Mouse (Mus musculus) heart, embryonic 11.5 days (tissue): Measurements from ENCODE around the gene Kank3. TPM values are rescaled to one million over a fixed set of nuclear protein-coding genes. Genes with fewer than 3 reads are reported as not detected.
A peak's percentile ranks its signal among the peaks of the same experiment; 100 is the strongest.

Experiments
- ATAC-seq: fragments of 200-750 bp; cut with Nextera tagmentation; replicated peaks from 2 replicates; pipeline ENCODE4 v1.8.0; 2017; ENCODE audit warnings: moderate library complexity; ENCODE audit not compliant: insufficient number of reproducible peaks, low FRiP score, low TSS enrichment
- H3K27ac ChIP-seq: fragments of 300-500 bp; sonication (generic); 2 replicates; pipeline ENCODE4 v1.5.1; 2014; ENCODE audit warnings: mild to moderate bottlenecking, low read depth, low read length
- H3K27me3 ChIP-seq: fragments of 300-500 bp; sonication (generic); 2 replicates; pipeline ENCODE4 v1.6.1; 2014; ENCODE audit warnings: mild to moderate bottlenecking, low read length, mixed read lengths; ENCODE audit not compliant: control insufficient read depth, insufficient read depth
- H3K36me3 ChIP-seq: fragments of 300-500 bp; sonication (generic); 2 replicates; pipeline ENCODE4 v1.6.1; 2014; ENCODE audit warnings: mild to moderate bottlenecking, low read length, moderate library complexity, mixed read lengths; ENCODE audit not compliant: control insufficient read depth, insufficient read depth
- H3K4me1 ChIP-seq: fragments of 300-500 bp; sonication (generic); 2 replicates; pipeline ENCODE4 v1.6.1; 2014; ENCODE audit warnings: low read length; ENCODE audit not compliant: control insufficient read depth, insufficient read depth
- H3K4me2 ChIP-seq: fragments of 300-500 bp; sonication (generic); 2 replicates; pipeline ENCODE4 v1.6.1; 2014; ENCODE audit warnings: mild to moderate bottlenecking, moderate library complexity
- H3K4me3 ChIP-seq: fragments of 300-500 bp; sonication (generic); 2 replicates; pipeline ENCODE4 v1.5.1; 2014; ENCODE audit warnings: low read depth, low read length
- H3K9ac ChIP-seq: fragments of 300-500 bp; sonication (generic); 2 replicates; pipeline ENCODE4 v1.6.1; 2014; ENCODE audit warnings: mild to moderate bottlenecking, low read depth, low read length, moderate library complexity
- H3K9me3 ChIP-seq: fragments of 300-500 bp; sonication (generic); replicated peaks from 2 replicates; pipeline ENCODE4 v1.6.1; 2016; ENCODE audit warnings: low read length; ENCODE audit not compliant: control insufficient read depth
- WGBS: fragments of 180-500 bp; shearing (Covaris S2); extraction: QIAGEN DNeasy Blood & Tissue Kit; methylation state at CpG from one replicate; pipeline ENCODE4 v1.1.7; 2014; ENCODE audit not compliant: insufficient replicate concordance; 5-methylcytosine and 5-hydroxymethylcytosine counted together
- polyA plus RNA-seq: library from polyadenylated mRNA; unstranded; fragments of >200 nt; fragmentation: Nextera tagmentation; extraction: Ambion mirVana; gene quantifications from 2 replicates; pipeline ENCODE4 v1.2.1, GENCODE M21; 2014

Kank3 gene
- polyA plus RNA-seq, 1 experiment from 2014 or later = 43.2 TPM

DNA sequence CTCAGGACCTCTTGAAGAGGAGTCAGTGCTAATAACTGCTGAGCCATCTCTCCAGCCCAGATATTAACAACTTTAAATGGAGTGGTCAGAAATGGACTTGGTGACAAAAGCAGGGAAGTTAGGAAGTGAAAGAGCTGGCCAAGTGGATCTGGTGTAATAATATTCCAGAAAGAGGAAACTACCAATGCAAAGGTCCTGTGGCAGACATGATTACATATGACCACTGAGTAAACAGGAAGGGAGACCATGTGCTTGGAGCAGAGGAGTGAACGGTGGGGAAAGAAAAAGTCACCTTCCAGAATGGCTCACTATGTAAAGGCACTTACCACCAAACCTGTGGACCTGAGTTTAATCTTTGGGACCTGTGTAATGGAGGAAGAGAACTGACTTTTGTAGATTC, 11.0 kb upstream of the Kank3 start:
- no peaks in the 10 kb centered on the region for H3K9me3 ChIP-seq
- ATAC-seq = no peak
- H3K4me2 ChIP-seq = no peak overlapping the region
- H3K36me3 ChIP-seq = no peaks in the 10 kb centered on the region
- peaks cover 10% of the 10 kb centered on the region for H3K27me3 ChIP-seq
- H3K4me1 ChIP-seq = no peaks in the 10 kb centered on the region
- H3K27ac ChIP-seq = no peak overlapping the region
- WGBS = 58% methylated on average over 1 of the region's 1 CpGs
- no peak overlapping the region for H3K4me3 ChIP-seq
- H3K9ac ChIP-seq = no peak overlapping the region

DNA sequence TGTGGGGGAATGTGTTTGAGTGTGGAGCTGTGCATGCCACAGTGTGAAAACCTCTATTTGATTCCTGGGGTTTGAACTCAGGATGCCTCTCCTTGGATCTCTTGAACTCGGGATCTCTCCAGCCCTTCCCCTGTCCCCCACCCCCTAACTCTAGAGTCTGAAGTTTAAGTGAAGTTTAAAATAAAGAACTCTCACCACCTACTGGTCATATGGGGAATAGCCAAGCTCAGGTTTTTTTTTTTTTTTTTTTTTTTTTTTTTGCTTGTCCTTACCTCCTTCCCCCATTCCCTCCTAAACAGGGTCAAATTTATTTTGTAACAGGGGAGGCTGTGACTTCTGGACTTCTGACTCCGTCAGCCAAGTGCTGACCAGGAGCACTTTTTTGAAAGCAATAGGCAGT, 8.1 kb upstream of the Kank3 start:
- ATAC-seq = no peak
- H3K4me3 ChIP-seq = no peak overlapping the region
- peaks cover 12% of the 10 kb centered on the region for H3K27me3 ChIP-seq
- H3K36me3 ChIP-seq = no peaks in the 10 kb centered on the region
- WGBS = 3% methylated on average over 2 of the region's 2 CpGs
- no peaks in the 10 kb centered on the region for H3K9me3 ChIP-seq
- H3K4me2 ChIP-seq = no peak overlapping the region
- H3K4me1 ChIP-seq = 0 out of 2 replicates have a peak, but pooled peaks cover 3% of the 10 kb centered on the region
- no peak overlapping the region for H3K27ac ChIP-seq
- H3K9ac ChIP-seq = no peak overlapping the region

DNA sequence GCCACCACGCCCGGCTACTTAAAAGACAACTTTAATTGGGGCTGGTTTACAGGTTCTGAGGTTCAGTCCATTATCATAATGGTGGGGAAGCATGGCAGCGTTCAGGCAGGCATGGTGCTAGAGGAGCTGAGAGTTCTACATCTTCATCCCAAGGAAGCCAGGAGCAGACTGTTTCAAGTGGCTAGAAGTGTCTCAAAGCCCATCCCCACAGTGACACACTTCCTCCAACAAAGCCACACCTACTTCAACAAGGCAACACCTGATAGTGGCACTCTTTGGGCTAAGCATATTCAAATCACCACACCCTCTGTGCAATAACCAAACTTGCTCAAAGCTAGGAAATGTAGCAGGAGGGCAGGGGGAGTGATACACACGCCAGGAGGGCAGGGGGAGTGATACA, 6.1 kb upstream of the Kank3 start:
- Histone ChIP-seq H3K9me3 (no peaks in the 10 kb centered on the region), H3K9ac (no peak overlapping the region), H3K27ac (no peak overlapping the region), H3K4me1 (0 out of 2 replicates have a peak, but pooled peaks cover 3% of the 10 kb centered on the region), H3K36me3 (no peaks in the 10 kb centered on the region), H3K27me3 (peaks cover 14% of the 10 kb centered on the region), H3K4me2 (no peak overlapping the region), H3K4me3 (no peak overlapping the region)
- 54% methylated on average over 4 of the region's 4 CpGs for WGBS
- no peak for ATAC-seq

DNA sequence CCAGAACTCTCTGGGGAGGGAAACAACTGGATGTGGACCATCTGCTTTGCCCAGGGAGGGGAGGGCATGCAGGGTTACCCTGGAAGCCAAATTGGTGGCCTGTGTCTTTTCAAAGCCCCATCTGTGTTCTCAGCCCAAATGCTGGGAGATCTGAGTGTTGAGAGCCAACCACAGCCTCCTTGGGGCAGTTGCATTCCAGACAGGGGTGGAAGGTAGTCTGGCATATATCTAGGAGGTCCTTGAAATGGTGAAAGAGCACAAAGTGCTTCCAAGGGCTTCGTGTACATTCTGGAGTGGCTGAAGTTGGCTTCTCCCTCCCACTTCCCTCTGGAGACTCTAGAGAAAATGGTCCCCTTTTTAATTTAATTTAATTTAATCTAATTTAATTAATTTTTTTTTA, 5.6 kb upstream of the Kank3 start:
- no peak overlapping the region for H3K9ac ChIP-seq

DNA sequence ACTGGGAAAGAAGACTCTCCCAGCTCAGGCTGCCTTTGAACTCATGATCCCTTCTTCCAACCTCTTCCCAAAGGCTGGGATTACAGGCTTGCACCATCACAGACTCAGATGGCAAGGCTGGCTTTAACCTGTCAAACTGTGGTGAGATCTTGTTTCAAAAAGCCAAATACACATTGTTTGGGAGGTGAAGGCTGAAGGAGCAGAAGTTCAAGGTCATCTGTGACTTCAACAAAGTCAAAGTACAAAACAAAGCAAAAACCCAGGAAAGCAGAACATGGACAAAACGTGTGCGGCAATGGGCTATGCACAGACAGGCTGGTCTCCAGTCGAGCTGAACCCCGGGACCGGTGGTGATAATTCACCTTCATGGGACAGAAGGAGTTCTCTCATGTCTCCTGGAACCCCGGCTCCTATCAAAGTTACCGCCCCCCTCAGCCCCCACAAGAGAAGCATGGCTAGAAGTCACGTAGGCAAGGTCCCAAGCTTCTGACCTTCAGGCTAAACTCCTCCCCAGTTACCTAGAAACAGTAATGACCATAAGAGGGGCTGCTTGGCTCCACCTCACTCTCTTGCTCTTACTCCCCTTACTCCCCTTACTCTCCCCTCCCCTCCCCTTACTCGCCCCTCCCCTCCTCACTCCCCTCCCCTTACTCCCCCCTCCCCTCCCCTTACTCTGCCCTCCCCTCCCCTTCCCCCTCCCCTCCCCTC, 3.0 kb upstream of the Kank3 start:
- Histone ChIP-seq H3K36me3 (no peaks in the 10 kb centered on the region), H3K27ac (no peak overlapping the region), H3K9ac (no peak overlapping the region), H3K4me3 (no peak overlapping the region), H3K4me1 (peaks cover 9% of the 10 kb centered on the region), H3K9me3 (no peaks in the 10 kb centered on the region), H3K4me2 (no peak overlapping the region), H3K27me3 (peaks cover 11% of the 10 kb centered on the region)
- no peak for ATAC-seq
- 39% methylated on average over 9 of the region's 9 CpGs for WGBS

More for the DNA sequence above, 5.6 kb upstream of the Kank3 start:
- Histone ChIP-seq H3K4me3 (no peak overlapping the region), H3K27ac (no peak overlapping the region), H3K4me1 (0 out of 2 replicates have a peak, but pooled peaks cover 3% of the 10 kb centered on the region), H3K36me3 (no peaks in the 10 kb centered on the region), H3K4me2 (no peak overlapping the region), H3K9me3 (no peaks in the 10 kb centered on the region), H3K27me3 (peaks cover 11% of the 10 kb centered on the region)
- 0 out of 2 replicates have a peak, but pooled peaks have one; percentile 10 for ATAC-seq
- WGBS = 29% methylated on average over 1 of the region's 1 CpGs

DNA sequence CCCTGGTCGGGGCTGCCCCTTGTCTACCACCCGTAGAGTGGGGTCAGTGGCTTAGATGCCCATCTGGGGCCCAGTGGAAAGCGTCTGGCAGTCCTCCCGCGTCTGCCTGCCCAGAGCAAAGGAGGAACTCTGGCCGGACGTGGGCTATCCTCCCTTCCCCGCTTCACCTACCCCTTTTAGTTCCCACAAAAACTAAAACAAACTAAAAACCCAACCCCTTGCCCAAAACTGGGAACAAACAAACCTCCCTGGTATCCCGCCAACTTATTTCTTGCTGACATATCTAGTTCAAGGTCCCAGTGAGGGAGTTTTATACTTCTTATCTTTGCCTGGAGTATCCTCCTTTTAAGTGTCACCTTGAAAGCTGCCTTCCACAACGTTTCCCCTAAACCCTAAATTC, 2.1 kb upstream of the Kank3 start:
- 35% methylated on average over 10 of the region's 10 CpGs for WGBS
- Histone ChIP-seq H3K4me1 (peaks cover 13% of the 10 kb centered on the region), H3K36me3 (no peaks in the 10 kb centered on the region), H3K9ac (no peak overlapping the region), H3K4me2 (no peak overlapping the region), H3K27me3 (peaks cover 8% of the 10 kb centered on the region), H3K9me3 (no peaks in the 10 kb centered on the region), H3K4me3 (no peak overlapping the region), H3K27ac (no peak overlapping the region)
- ATAC-seq = no peak

DNA sequence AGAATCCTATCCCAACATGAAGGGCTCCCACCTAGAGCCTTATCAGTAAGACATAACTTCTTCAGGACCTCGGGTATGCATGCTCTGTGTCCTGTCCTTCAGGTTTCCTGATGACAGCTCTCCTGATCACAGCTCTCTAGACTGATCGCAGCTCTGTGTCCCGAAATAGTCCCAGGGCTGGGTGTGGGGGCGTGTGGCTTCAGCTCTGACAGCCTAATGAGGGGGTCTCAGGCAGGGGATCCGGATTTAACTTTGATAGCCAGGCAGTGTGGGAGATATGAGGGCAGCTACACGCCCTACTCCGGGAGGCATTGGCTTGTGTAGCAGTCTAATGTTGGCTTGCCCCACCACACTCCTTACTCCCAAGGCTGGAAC, 810 bp downstream of the Kank3 start:
- Histone ChIP-seq H3K9me3 (no peaks in the 10 kb centered on the region), H3K4me2 (peak overlapping the region; percentile 88), H3K4me1 (peaks cover 9% of the 10 kb centered on the region), H3K36me3 (no peaks in the 10 kb centered on the region), H3K27me3 (peaks cover 13% of the 10 kb centered on the region), H3K27ac (peak overlapping the region; percentile 75), H3K4me3 (peak overlapping the region; percentile 64), H3K9ac (peak overlapping the region; percentile 66)
- ATAC-seq = peak; percentile 58
- WGBS = 4% methylated on average over 7 of the region's 7 CpGs

DNA sequence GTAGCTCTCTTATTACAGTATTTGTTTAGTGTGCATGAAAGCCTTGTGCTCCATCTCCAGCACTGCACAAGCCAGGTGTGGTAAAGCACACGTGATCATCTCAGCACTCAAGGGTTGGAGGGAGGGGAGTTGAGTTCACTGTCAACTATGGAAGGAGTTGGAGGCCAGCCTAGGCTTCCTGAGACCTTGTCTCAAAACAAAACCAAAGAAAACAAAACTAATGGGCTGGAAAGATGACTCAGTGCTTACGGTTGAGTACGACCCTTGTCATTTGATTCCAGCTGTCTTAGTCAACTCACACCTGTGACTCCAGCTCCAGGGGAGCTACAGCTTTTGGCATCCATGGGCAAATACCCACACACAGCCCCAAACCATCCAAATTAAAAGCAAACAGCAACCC, 2.2 kb downstream of the Kank3 start:
- Histone ChIP-seq H3K27ac (no peak overlapping the region), H3K9me3 (no peaks in the 10 kb centered on the region), H3K4me1 (peaks cover 13% of the 10 kb centered on the region), H3K36me3 (no peaks in the 10 kb centered on the region), H3K4me3 (no peak overlapping the region), H3K27me3 (peaks cover 8% of the 10 kb centered on the region), H3K4me2 (peak overlapping the region; percentile 31; the same call in 1 of the 2 replicates), H3K9ac (no peak overlapping the region)
- no peak for ATAC-seq
- WGBS = 36% methylated on average over 3 of the region's 3 CpGs

DNA sequence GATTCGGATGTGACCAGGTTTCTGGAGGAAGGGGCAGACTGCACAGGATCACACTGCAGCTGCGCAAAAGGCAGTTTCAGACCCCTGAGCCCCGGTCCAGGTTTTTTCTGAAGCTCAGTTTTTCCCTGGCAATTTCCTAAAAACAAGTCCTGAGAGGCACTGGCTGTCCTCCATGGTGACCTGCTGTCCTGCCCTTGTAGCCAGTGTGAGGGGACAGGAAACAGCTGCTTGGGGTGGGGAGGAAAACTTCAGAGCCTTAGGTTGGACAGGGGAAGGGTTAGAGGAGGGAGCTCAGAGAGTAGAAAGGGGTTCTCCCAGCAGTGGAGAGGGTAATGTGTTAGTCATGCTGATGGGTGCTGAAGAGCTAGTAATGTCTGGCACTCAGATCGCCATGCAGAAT, 2.7 kb downstream of the Kank3 start:
- Histone ChIP-seq H3K27ac (no peak overlapping the region), H3K4me2 (peak overlapping the region; percentile 31; the same call in 1 of the 2 replicates)
- 55% methylated on average over 4 of the region's 4 CpGs for WGBS

More for the DNA sequence above, 2.7 kb downstream of the Kank3 start:
- Histone ChIP-seq H3K36me3 (no peaks in the 10 kb centered on the region), H3K9ac (no peak overlapping the region), H3K27me3 (peaks cover 8% of the 10 kb centered on the region), H3K9me3 (no peaks in the 10 kb centered on the region), H3K4me1 (peaks cover 15% of the 10 kb centered on the region), H3K4me3 (no peak overlapping the region)
- no peak for ATAC-seq
